Mouse (Mus musculus) liver, adult 2 months (tissue): ENCODE data around the gene Il5. TPM values are rescaled to one million over a fixed set of nuclear protein-coding genes. Genes with fewer than 3 reads are reported as not detected.
A peak's percentile ranks its signal among the peaks of the same experiment; 100 is the strongest.

ENCODE experiments used
- DNase-seq: peaks from one replicate; pipeline ENCODE4 v3.0.0-alpha.2; 2011; ENCODE audit warnings: low read depth, low spot score; ENCODE audit errors: extremely low read depth
- H3K27ac ChIP-seq: fragments of 200-500 bp; replicated peaks from 2 replicates; pipeline ENCODE4 v1.5.1; 2012; ENCODE audit warnings: low read depth, mild to moderate bottlenecking, control low read depth, inconsistent platforms, low read length; ENCODE audit not compliant: insufficient read depth
- H3K27me3 ChIP-seq: fragments of 200-500 bp; 2 replicates; pipeline ENCODE4 v1.6.1; 2012; ENCODE audit warnings: mild to moderate bottlenecking, moderate library complexity, low read length, inconsistent platforms; ENCODE audit not compliant: control insufficient read depth, insufficient read depth
- H3K36me3 ChIP-seq: fragments of 200-500 bp; 2 replicates; pipeline ENCODE4 v1.6.1; 2012; ENCODE audit warnings: low read length, inconsistent platforms; ENCODE audit not compliant: control insufficient read depth, insufficient read depth
- H3K4me1 ChIP-seq: fragments of 200-500 bp; 2 replicates; pipeline ENCODE4 v1.6.1; 2011; ENCODE audit warnings: low read length; ENCODE audit not compliant: control insufficient read depth, insufficient read depth
- H3K4me3 ChIP-seq: fragments of 200-500 bp; 2 replicates; pipeline ENCODE4 v1.5.1; 2011; ENCODE audit warnings: low read depth, mild to moderate bottlenecking, control low read depth, low read length, moderate library complexity; ENCODE audit not compliant: insufficient read depth
- H3K79me2 ChIP-seq: fragments of 200-500 bp; 2 replicates; pipeline ENCODE4 v1.6.1; 2012; ENCODE audit warnings: inconsistent platforms, mild to moderate bottlenecking, low read length, moderate library complexity; ENCODE audit not compliant: control insufficient read depth, insufficient read depth
- H3K9ac ChIP-seq: fragments of 200-500 bp; 2 replicates; pipeline ENCODE4 v1.6.1; 2012; ENCODE audit warnings: low read depth, mild to moderate bottlenecking, control low read depth, inconsistent platforms, low read length
- CTCF ChIP-seq: fragments of 200-500 bp; IDR thresholded peaks from 2 replicates; pipeline ENCODE4 v1.5.1; 2011; ENCODE audit warnings: low read depth, low read length, control low read depth
- POLR2A ChIP-seq: fragments of 200-500 bp; IDR thresholded peaks from 2 replicates; pipeline ENCODE4 v1.6.1; 2011; ENCODE audit warnings: low read length, control low read depth; ENCODE audit not compliant: insufficient read depth; ENCODE audit errors: extremely low read depth
- WGBS: fragments of 180-500 bp; shearing (Covaris S2); methylation state at CpG from one replicate; pipeline ENCODE4 v1.1.7; 2018; 5-methylcytosine and 5-hydroxymethylcytosine counted together
- polyA plus RNA-seq: library from polyadenylated mRNA; depleted of rRNA; stranded (reverse); fragments of >200 nt; gene quantifications from 2 replicates; pipeline ENCODE4 v1.2.3, GENCODE M21; 2012
- total RNA-seq: library from RNA; depleted of rRNA; stranded (reverse); fragments of >200 nt; gene quantifications from 2 replicates; pipeline ENCODE4 v1.2.3, GENCODE M21; 2014

Gene Il5
- total and polyA plus RNA-seq, 2 experiments, result 0.09 TPM; not detected in 1

- Histone ChIP-seq H3K27ac (no peak overlapping the region), H3K9ac (no peak overlapping the region), H3K4me3 (no peak overlapping the region), H3K27me3 (no peaks in the 10 kb centered on the region), H3K36me3 (peaks cover 28% of the 10 kb centered on the region; the same call in 1 of the 2 replicates), H3K4me1 (no peaks in the 10 kb centered on the region), H3K79me2 (no peaks in the 10 kb centered on the region)
- WGBS, result 88% methylated on average over 10 of the region's 10 CpGs
- no peak for DNase-seq
- TF ChIP-seq POLR2A (no peak), CTCF (no peak)
These were observed 28.6 kb upstream of the Il5 start for GRCm38 (mm10) chr11:53691979-53692378.

- Histone ChIP-seq H3K36me3 (peaks cover 13% of the 10 kb centered on the region), H3K27ac (no peak overlapping the region), H3K79me2 (no peaks in the 10 kb centered on the region), H3K27me3 (no peaks in the 10 kb centered on the region), H3K4me3 (no peak overlapping the region), H3K9ac (no peak overlapping the region), H3K4me1 (peaks cover 17% of the 10 kb centered on the region)
- TF ChIP-seq POLR2A, result no peak
- no peak for TF ChIP-seq CTCF
- WGBS, result 33% methylated on average over 2 of the region's 2 CpGs
- DNase-seq, result peak; percentile 96
These were observed 22.1 kb upstream of the Il5 start for GRCm38 (mm10) chr11:53698521-53698920.

GRCm38 (mm10) chr11:53699351-53699750 lies 21.2 kb upstream of the Il5 start:
- Histone ChIP-seq H3K4me3 (no peak overlapping the region), H3K4me1 (peaks cover 17% of the 10 kb centered on the region), H3K9ac (no peak overlapping the region), H3K79me2 (no peaks in the 10 kb centered on the region), H3K27ac (peak overlapping the region; percentile 65), H3K27me3 (no peaks in the 10 kb centered on the region), H3K36me3 (peaks cover 11% of the 10 kb centered on the region)
- WGBS, result 17% methylated on average over 4 of the region's 4 CpGs
- TF ChIP-seq CTCF, result no peak
- TF ChIP-seq POLR2A, result no peak
- peak; percentile 98 for DNase-seq

- H3K4me1 ChIP-seq, result peaks cover 3% of the 10 kb centered on the region
- peaks cover 3% of the 10 kb centered on the region for H3K36me3 ChIP-seq
- no peaks in the 10 kb centered on the region; the same call in 1 of the 2 replicates for H3K79me2 ChIP-seq
- H3K4me3 ChIP-seq, result peak overlapping the region; percentile 75
- peak overlapping the region; percentile 77 for H3K9ac ChIP-seq
- no peaks in the 10 kb centered on the region for H3K27me3 ChIP-seq
- H3K27ac ChIP-seq, result peak overlapping the region; percentile 49
- WGBS, result 5% methylated on average over 29 of the region's 29 CpGs
- peak; percentile 29 for DNase-seq
- TF ChIP-seq POLR2A (no peak), CTCF (no peak)
These were observed 14.2 kb upstream of the Il5 start for GRCm38 (mm10) chr11:53706236-53706933.

- TF ChIP-seq CTCF, result no peak
- TF ChIP-seq POLR2A, result peak; percentile 37; the same call in 1 of the 2 replicates
- H3K4me1 ChIP-seq, result peaks cover 3% of the 10 kb centered on the region
- peak within 1 kb of the TSS; percentile 77 for H3K9ac ChIP-seq
- 0 out of 2 replicates have a peak, but pooled peaks cover 1% of the 10 kb centered on the region for H3K36me3 ChIP-seq
- H3K4me3 ChIP-seq, result peak within 1 kb of the TSS; percentile 75
- peak; percentile 84 for DNase-seq
- 3% methylated on average over 55 of the region's 55 CpGs for WGBS
- H3K27me3 ChIP-seq, result no peaks in the 10 kb centered on the region
- H3K79me2 ChIP-seq, result no peaks in the 10 kb centered on the region; the same call in 1 of the 2 replicates
- H3K27ac ChIP-seq, result peak within 1 kb of the TSS; percentile 62
These were observed 13.5 kb upstream of the Il5 start, which contains the start of gene Rad50 for GRCm38 (mm10) chr11:53706934-53707717. Gene Rad50, minus strand, starts transcription at chr11:53707319.
